Mouse (Mus musculus): ENCODE measurements around the gene Polr2a.

GRCm38 (mm10) chr11:69711082-69711481 is 47.4 kb downstream of the Polr2a start:
- TF ChIP-seq POLR2A (IDR thresholded peaks at IDR 0.05; ENCODE audit: insufficient read depth, low read length) (no peak), EP300 (IDR thresholded peaks at IDR 0.05; ENCODE audit: insufficient read depth, low read depth, low read length) (peak; percentile 54; the same call in 1 of the 2 replicates)

Measured in ES-Bruce4 (cell line).